Mouse (Mus musculus) embryonic facial prominence, embryonic 14.5 days (tissue): ENCODE measurements around the gene Gm20388. TPM values are rescaled to one million over a fixed set of nuclear protein-coding genes. Genes with fewer than 3 reads are reported as not detected.
A peak's percentile ranks its signal among the peaks of the same experiment; 100 is the strongest.

Source experiments
- ATAC-seq: fragments of 200-750 bp; cut with Nextera tagmentation; 2 replicates; pipeline ENCODE4 v1.8.0; 2017; ENCODE audit warnings: low read depth, moderate number of reproducible peaks, moderate TSS enrichment
- DNase-seq: peaks from one replicate; pipeline ENCODE4 v3.0.0-alpha.2; 2015; ENCODE audit warnings: low spot score
- H3K27ac ChIP-seq: fragments of 300-500 bp; sonication (generic); replicated peaks from 2 replicates; pipeline ENCODE4 v1.5.1; 2014; ENCODE audit warnings: low read depth, mild to moderate bottlenecking, low read length, moderate library complexity
- H3K27me3 ChIP-seq: fragments of 300-500 bp; sonication (generic); replicated peaks from 2 replicates; pipeline ENCODE4 v1.6.1; 2014; ENCODE audit warnings: low read length; ENCODE audit not compliant: control insufficient read depth, insufficient read depth
- H3K36me3 ChIP-seq: fragments of 300-500 bp; sonication (generic); 2 replicates; pipeline ENCODE4 v1.6.1; 2014; ENCODE audit warnings: low read length, mixed read lengths; ENCODE audit not compliant: control insufficient read depth, insufficient read depth
- H3K4me1 ChIP-seq: fragments of 300-500 bp; sonication (generic); 2 replicates; pipeline ENCODE4 v1.6.1; 2014; ENCODE audit warnings: antibody characterized with exemption, low read length; ENCODE audit not compliant: control insufficient read depth, insufficient read depth
- H3K4me2 ChIP-seq: fragments of 300-500 bp; sonication (generic); 2 replicates; pipeline ENCODE4 v1.6.1; 2014; ENCODE audit warnings: low read depth, mild to moderate bottlenecking, low read length, moderate library complexity, mixed read lengths
- H3K4me3 ChIP-seq: fragments of 300-500 bp; sonication (generic); 2 replicates; pipeline ENCODE4 v1.5.1; 2014; ENCODE audit warnings: low read depth, mild to moderate bottlenecking, low read length
- H3K9ac ChIP-seq: fragments of 300-500 bp; sonication (generic); 2 replicates; pipeline ENCODE4 v1.6.1; 2014; ENCODE audit warnings: low read depth, mild to moderate bottlenecking, low read length, moderate library complexity, mixed read lengths
- H3K9me3 ChIP-seq: fragments of 300-500 bp; sonication (generic); 2 replicates; pipeline ENCODE4 v1.6.1; 2016; ENCODE audit warnings: low read length; ENCODE audit not compliant: control insufficient read depth
- WGBS: fragments of 180-500 bp; shearing (Covaris S2); extraction: QIAGEN DNeasy Blood & Tissue Kit; methylation state at CpG from one replicate; pipeline ENCODE4 v1.1.7; 2014; 5-methylcytosine and 5-hydroxymethylcytosine counted together
- polyA plus RNA-seq: library from polyadenylated mRNA; unstranded; fragments of >200 nt; fragmentation: Nextera tagmentation; extraction: Ambion mirVana; gene quantifications from 2 replicates; pipeline ENCODE4 v1.2.1, GENCODE M21; 2014

Gene Gm20388
- polyA plus RNA-seq, 1 experiment from 2014 or later: not detected

DNA sequence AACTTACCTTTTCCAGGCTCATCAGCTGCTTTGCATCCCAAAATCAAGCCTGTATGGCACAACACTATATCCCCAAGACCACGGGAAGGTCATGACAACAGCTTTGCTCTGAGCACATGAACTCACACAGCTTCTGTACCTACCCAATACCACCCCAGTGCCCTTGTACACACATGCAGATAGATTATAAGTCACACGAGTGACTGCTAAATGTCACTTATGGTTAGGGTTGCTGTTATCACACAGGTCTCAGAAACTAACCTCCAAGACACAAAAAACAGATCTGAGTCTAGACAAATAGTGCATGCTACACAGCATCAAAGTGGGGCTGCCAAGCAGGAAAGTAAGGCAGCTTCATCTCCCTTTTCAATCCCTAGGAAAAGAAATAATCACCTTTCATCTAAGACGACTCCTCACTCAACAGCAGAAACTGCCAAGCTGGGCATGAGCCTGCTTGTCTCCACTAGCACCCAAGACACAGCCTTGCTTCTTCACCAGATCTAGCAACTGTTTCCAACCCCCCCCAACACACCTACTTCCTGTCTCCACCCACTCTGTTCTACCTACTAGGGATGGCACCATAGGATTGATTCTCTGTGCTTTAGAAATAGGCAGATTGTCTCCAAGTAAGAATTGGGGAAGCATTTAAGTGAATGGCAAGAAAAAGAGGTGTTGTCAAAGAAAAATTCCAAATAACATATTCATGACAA, 3043.6 kb downstream of the Gm20388 start:
- WGBS: 81% methylated on average over 3 of the region's 3 CpGs
- no peak overlapping the region for H3K9ac ChIP-seq
- H3K36me3 ChIP-seq: no peaks in the 10 kb centered on the region
- peaks cover 7% of the 10 kb centered on the region; the same call in 1 of the 2 replicates for H3K4me1 ChIP-seq
- DNase-seq: peak; percentile 26
- no peaks in the 10 kb centered on the region for H3K27me3 ChIP-seq
- H3K9me3 ChIP-seq: no peaks in the 10 kb centered on the region
- no peak overlapping the region for H3K27ac ChIP-seq
- H3K4me3 ChIP-seq: no peak overlapping the region
- no peak for ATAC-seq
- H3K4me2 ChIP-seq: no peak overlapping the region

DNA sequence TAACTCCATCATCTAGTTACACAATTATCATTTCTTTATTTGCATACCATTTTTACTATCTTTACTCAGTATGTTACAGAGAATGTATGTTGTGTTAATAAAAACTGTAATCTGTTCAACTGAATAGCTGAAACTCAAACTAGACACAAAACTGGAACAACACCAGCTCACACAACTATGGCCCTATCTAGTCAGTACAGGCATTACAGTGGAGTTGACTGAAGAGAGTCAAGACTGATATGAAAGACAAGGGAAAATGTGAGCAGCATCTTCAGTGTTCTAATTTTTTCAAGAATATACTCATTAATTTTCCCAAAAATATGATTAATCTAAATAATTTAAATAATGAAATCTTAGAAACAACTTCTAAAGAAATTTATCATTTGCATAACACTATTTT, 3044.6 kb downstream of the Gm20388 start:
- Histone ChIP-seq H3K4me1 (peaks cover 7% of the 10 kb centered on the region; the same call in 1 of the 2 replicates), H3K4me2 (no peak overlapping the region), H3K9ac (no peak overlapping the region), H3K9me3 (no peaks in the 10 kb centered on the region), H3K27me3 (no peaks in the 10 kb centered on the region), H3K4me3 (no peak overlapping the region), H3K36me3 (no peaks in the 10 kb centered on the region), H3K27ac (no peak overlapping the region)
- no peak for DNase-seq
- no peak for ATAC-seq

DNA sequence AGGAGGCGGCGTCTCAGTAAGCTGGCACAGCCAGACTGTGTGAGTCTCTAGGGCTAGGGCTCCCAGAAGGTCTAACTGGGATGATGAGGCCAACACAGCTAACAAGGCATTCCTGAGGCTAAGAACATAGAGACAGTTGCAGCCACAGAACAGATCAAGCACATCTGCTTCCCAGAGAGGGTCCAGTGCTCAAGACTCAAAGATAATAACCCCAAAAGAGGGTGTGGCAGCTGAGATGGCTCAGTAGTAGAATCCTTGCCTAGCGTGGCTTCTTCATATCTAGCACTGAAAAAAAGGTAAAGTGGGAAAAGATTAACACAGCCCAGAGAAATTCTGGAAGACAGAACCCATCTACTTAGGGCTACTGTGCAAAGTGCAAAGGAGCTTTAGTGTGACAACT, 3045.4 kb downstream of the Gm20388 start:
- WGBS: 86% methylated on average over 3 of the region's 3 CpGs
- H3K27me3 ChIP-seq: no peaks in the 10 kb centered on the region
- H3K4me3 ChIP-seq: no peak overlapping the region
- no peaks in the 10 kb centered on the region for H3K36me3 ChIP-seq
- no peak overlapping the region for H3K4me2 ChIP-seq
- no peak overlapping the region for H3K27ac ChIP-seq
- H3K9ac ChIP-seq: no peak overlapping the region
- no peak for DNase-seq
- H3K4me1 ChIP-seq: peaks cover 12% of the 10 kb centered on the region
- no peaks in the 10 kb centered on the region for H3K9me3 ChIP-seq
- ATAC-seq: no peak; the same call in 1 of the 2 replicates

DNA sequence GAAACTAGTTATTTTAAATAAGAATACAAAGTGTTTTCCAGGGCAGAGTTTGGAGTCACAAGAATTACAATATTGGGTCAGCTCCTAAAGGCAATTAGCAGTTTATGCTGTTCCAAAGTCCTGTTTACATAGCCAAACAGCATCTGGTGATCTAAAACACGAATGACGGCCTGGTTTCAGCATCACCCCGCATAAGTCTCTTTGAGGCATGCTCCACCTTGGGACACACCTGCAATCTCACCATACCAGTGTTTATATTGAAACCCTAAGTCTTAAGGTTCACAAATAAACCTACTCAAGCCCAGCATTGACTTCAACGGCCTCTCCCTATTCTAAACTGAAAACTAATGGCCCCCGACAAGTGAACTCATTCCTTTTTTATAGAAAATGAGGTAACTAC, 3049.7 kb downstream of the Gm20388 start:
- no peaks in the 10 kb centered on the region for H3K27me3 ChIP-seq
- no peak overlapping the region for H3K9ac ChIP-seq
- H3K27ac ChIP-seq: no peak overlapping the region
- ATAC-seq: no peak
- H3K9me3 ChIP-seq: no peaks in the 10 kb centered on the region
- WGBS: 88% methylated on average over 5 of the region's 5 CpGs
- no peak for DNase-seq
- no peak overlapping the region for H3K4me3 ChIP-seq
- peaks cover 32% of the 10 kb centered on the region for H3K4me1 ChIP-seq
- H3K4me2 ChIP-seq: no peak overlapping the region
- H3K36me3 ChIP-seq: no peaks in the 10 kb centered on the region

DNA sequence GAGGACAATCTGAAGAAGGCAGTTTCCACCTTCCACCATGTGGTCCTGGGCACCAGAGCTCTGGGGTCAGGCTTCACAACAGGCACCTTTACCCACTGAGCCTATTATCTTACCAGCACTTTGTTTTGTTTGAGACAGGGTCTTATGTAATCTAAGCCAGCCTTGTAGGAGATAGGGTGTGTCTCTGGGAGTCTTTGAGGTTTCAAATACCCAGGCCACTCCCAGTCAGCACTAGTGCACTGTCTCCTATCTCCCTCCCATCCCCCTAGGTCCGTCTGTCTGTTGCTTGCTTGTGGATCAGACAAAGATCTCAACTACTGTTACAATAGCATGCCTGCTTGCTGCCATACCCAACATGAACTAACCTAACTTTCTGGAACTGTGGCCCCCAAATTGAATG, 3050.3 kb downstream of the Gm20388 start:
- Histone ChIP-seq H3K4me1 (peaks cover 32% of the 10 kb centered on the region), H3K36me3 (no peaks in the 10 kb centered on the region), H3K9ac (no peak overlapping the region), H3K4me3 (no peak overlapping the region), H3K4me2 (no peak overlapping the region), H3K27ac (no peak overlapping the region), H3K27me3 (no peaks in the 10 kb centered on the region), H3K9me3 (no peaks in the 10 kb centered on the region)
- 24% methylated on average over 1 of the region's 1 CpGs for WGBS
- DNase-seq: peak; percentile 55
- ATAC-seq: peak; percentile 57; the same call in 1 of the 2 replicates

DNA sequence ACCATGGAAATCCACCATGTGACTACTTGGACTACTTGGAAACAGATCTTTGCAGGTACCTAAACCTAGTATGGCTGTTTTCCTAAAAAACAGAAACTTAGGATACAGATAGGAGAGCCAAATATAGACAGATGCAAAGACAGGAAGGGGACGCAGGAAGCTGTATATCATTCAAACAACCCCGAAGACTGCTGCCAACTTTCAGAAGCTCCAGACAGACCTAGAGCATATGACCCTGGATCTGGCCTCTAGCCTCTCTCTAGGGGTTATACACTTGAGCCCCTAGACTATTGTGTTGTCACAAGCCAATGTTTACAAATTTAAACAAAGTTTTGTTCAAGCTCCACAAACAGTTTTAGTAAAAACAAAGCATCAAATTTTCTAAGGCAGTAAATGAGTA, 3050.8 kb downstream of the Gm20388 start:
- Histone ChIP-seq H3K4me1 (peaks cover 28% of the 10 kb centered on the region), H3K9me3 (no peaks in the 10 kb centered on the region), H3K4me2 (no peak overlapping the region), H3K27me3 (no peaks in the 10 kb centered on the region), H3K9ac (no peak overlapping the region), H3K4me3 (no peak overlapping the region), H3K36me3 (no peaks in the 10 kb centered on the region), H3K27ac (no peak overlapping the region)
- ATAC-seq (no peak), DNase-seq (no peak)
- 74% methylated on average over 2 of the region's 2 CpGs for WGBS

DNA sequence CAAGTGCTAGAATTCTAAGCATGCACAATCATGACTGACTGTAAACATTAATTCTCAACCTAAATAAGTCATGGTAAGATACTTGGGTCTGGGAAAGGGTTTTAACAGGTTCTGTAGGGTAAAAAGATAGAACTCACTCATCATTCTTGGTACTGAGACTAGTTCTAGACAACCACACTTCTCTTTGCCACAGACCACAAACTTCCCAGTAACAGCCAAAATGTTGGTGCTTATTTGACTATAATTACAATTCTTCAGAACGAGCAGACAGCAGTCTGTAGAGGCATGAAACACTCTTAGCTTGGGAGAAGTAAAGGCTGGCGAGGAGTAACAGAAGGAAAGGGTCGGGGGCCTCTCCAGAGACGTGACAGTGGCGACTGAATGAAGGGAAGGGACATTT, 3051.4 kb downstream of the Gm20388 start:
- H3K9ac ChIP-seq: no peak overlapping the region
- no peak for ATAC-seq
- WGBS: 64% methylated on average over 5 of the region's 5 CpGs
- H3K27me3 ChIP-seq: no peaks in the 10 kb centered on the region
- H3K9me3 ChIP-seq: no peaks in the 10 kb centered on the region
- H3K27ac ChIP-seq: no peak overlapping the region
- no peak overlapping the region for H3K4me3 ChIP-seq
- no peak overlapping the region for H3K4me2 ChIP-seq
- peaks cover 25% of the 10 kb centered on the region for H3K4me1 ChIP-seq
- no peak for DNase-seq
- no peaks in the 10 kb centered on the region for H3K36me3 ChIP-seq

DNA sequence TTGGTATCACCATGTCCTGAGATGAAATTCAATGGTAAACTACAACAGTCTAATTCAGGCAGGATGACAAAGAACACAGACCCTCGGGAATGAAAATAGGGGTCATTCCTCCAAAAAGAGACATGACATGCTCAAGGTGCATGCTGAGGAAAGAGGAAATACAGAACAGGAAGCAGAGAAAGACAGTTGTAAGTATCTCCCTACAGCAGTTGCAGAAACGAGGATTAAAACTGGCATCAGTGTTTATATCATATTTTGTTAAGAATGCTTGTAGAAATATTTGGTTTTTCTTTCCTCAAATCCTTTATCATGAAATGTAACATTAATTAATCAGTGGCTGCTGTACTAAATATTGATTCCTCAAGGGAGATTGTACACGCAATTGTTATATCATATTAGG, 3056.0 kb downstream of the Gm20388 start:
- Histone ChIP-seq H3K4me1 (peaks cover 13% of the 10 kb centered on the region), H3K4me3 (no peak overlapping the region), H3K9me3 (no peaks in the 10 kb centered on the region), H3K36me3 (peaks cover 23% of the 10 kb centered on the region; the same call in 1 of the 2 replicates), H3K9ac (no peak overlapping the region), H3K27me3 (no peaks in the 10 kb centered on the region), H3K4me2 (no peak overlapping the region), H3K27ac (no peak overlapping the region)
- WGBS: 81% methylated on average over 3 of the region's 3 CpGs
- no peak for ATAC-seq
- DNase-seq: no peak

DNA sequence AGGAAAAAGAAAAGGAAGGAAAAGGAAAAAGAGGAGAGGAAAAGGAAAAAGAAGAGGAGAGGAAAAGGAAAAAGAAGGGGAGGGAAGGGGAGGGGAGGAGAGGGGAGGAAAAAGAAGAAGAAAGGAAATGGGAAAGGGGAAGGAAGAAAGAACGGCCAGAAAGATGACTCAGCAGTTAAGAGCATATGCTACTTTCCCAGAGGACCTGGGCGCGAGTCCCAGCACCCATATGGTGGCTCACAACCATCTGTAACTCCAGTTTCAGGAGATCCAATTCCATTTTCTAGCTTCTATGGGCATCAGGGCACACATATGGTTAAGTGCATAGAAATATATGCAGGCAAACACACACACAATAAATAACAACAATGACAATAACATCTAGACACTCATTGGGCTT, 3057.5 kb downstream of the Gm20388 start:
- 95% methylated on average over 3 of the region's 3 CpGs for WGBS
- ATAC-seq: no peak
- DNase-seq: no peak
- H3K4me2 ChIP-seq: no peak overlapping the region
- H3K4me1 ChIP-seq: 0 out of 2 replicates have a peak, but pooled peaks cover 2% of the 10 kb centered on the region
- H3K27ac ChIP-seq: no peak overlapping the region
- no peak overlapping the region for H3K4me3 ChIP-seq
- H3K9ac ChIP-seq: no peak overlapping the region
- no peaks in the 10 kb centered on the region for H3K27me3 ChIP-seq
- H3K9me3 ChIP-seq: no peaks in the 10 kb centered on the region
- peaks cover 26% of the 10 kb centered on the region; the same call in 1 of the 2 replicates for H3K36me3 ChIP-seq
